Mouse (Mus musculus) retina, postnatal 7 days (tissue): ENCODE measurements around the gene Atxn10.
A peak's percentile ranks its signal among the peaks of the same experiment; 100 is the strongest.

Experiments used
- DNase-seq: peaks from one replicate; pipeline ENCODE4 v3.0.0-alpha.2; 2012; ENCODE audit warnings: low read depth, low spot score

The Atxn10 gene

DNA sequence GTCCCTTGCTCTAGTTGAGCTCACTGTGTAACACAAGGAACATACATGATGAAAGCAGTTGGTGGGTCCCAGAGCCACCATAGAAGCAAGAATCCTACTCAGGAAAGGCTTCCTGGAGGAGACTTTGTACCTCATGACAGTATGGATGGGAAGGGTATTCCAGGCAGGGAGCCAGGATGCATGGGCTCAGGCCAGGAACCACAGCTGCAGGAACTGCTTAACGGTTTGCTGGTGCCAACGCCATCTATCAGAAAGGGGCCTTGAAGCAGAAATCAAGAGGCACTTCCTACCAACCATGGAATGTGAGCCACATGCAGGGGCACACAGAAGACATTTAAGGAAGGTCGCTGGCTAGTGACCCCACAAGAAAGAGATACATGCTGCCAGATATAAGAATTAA is 138.7 kb downstream of the Atxn10 start:
- no peak for DNase-seq

DNA sequence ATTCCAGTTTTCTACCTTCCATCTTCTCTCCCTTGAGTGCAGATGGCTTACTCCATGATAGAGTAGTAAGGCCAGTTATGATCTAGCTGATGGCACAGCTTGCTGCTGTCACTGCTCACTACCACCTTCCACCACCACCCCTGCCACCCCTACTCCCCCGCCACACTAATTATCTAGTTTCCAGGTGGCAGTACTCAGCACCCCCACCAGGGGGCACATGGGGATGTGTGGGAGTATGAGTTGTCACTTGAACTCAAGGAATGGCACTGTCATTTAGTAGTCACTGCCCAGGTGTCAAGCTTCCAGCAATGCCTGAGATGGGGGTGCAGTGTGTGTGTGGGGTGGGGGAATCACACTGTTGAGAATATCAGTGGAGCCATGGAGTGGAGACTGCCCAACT is 141.5 kb downstream of the Atxn10 start:
- DNase-seq, result peak; percentile 48

DNA sequence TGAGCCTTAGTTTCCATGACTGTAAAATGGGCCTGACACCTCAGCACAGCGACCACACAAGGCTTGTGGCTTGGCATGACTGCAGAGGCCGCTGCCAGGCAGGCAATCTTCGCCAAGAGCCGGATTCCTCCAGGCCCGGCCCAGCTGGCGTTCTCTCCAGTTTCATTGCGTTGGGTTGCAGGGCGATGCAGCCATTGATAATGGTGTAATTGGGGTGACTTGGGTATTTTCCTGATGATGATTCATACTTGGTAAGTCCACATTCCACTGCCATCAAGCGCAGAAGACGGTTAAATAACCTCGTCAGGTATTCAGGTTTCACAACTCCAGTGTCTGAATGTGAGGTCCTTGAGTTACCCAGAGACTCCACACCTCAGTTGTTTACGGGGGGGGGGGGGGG is 143.3 kb downstream of the Atxn10 start:
- DNase-seq, result no peak

DNA sequence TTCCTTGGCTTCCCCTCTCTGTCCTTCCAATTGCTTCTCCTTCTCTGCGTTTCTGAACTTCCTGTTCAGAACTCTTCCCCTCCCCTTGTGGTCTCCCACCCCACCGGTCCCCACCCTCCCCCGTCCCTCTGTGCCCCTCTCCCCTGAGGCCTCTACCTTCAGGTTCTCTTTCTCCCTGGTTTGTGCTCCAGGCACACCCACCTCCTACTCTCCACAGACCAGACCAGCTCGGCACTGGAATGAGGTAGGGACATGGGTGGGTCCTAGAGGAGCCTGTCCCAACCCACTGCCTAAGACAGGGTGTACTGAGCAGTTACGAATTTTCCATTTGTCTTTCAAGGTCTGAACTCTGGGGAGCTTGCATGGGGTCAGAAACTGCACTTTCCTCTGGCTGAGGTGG is 143.9 kb downstream of the Atxn10 start:
- DNase-seq, result no peak

DNA sequence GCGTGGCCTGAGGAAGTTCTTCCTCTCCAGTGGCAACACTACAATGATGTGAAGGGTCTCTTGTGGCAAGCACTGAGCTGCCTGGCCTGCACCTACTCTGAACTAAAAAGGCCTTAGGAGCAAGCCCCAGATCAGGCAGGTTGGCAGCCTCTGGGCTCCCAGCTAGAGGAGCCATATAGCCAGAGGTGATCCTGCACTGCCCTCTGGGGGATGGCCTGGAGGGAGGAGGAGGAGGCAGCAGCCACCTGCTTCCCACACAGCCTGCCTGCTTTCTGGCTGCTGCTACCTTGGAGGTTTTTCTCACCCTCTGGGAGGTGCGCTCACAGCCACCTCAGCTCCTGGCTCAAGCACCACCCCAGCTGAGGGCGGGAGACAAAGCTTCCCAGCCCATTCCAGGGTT is 144.6 kb downstream of the Atxn10 start:
- DNase-seq, result no peak

DNA sequence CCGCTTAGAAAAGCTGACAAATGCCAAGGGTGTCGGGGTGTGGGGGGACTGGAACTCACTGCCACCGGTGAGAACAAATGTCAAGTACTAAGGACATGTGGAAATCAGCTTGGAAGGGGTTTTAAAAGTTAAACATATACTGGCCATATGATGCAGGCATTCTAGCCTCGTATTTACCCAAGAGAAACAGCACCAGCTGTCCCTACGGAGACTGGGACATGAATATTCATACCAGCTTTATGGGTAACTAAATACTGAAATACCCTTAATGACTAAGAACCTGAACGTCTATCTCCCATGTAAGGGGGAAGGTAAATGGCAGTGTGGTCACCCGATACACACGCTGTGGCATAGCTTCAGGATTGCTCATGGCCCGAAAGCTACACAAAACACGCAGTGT is 152.9 kb downstream of the Atxn10 start:
- DNase-seq, result no peak

DNA sequence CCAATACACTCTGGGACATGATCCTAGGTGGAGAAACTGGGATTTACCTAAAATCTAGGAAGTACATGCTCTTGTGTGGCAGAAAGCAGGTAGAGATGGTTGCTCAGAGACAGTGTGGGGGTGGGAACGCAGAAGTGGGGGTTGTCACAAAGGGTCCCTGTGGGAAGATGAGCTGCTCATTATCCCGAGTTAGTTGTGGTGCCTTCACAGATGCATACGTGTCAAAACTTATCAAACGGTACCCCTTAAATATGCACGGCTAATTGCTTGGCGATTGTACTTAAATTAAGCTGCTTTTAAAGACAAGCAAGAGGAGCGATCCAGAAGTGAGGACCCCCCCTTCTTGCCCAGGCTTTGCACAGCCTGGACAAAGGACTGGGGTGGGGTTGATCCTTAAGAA is 153.7 kb downstream of the Atxn10 start:
- no peak for DNase-seq

DNA sequence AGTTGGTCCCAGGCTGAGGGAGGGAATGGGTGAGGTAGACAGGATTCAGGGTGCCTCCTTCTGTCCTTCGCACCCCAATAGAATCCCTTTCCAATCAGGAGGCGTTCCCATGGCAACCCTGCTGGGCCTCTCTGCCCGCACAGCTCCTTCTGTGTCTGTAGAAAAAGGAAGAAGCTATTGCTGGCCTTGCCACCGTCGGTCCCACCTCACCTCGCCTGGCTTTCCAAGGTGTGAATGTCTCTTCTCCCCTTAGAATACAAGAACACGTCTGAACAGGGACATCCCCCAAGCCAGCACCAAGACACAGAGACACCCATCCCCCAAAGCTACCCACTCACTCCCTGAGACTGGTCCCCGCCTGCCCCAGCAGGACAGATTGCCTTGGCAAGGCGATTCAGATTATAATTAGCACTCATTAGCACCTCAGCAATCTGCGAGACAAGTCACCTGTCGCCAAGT is 158.1 kb downstream of the Atxn10 start:
- no peak for DNase-seq

DNA sequence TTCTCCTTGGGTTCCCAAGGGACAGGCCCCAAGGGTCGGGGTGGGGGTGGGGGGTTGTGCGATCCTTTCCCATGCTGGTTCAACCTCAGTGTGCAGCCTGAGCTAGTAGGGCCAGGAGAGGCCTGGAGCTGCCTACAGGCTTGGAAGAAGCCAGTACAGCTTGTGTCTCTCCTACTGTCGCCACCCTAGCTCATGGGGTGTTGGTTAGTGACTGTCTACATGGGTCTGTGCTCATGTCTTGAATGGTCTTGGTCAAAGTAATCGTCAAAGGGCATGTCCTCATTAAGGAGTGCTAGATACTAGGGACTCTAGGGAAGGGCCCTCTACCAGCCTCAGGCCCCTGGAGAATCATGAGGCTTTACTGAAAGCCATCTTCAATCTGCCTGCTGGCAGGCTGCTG is 161.5 kb downstream of the Atxn10 start:
- DNase-seq, result no peak

DNA sequence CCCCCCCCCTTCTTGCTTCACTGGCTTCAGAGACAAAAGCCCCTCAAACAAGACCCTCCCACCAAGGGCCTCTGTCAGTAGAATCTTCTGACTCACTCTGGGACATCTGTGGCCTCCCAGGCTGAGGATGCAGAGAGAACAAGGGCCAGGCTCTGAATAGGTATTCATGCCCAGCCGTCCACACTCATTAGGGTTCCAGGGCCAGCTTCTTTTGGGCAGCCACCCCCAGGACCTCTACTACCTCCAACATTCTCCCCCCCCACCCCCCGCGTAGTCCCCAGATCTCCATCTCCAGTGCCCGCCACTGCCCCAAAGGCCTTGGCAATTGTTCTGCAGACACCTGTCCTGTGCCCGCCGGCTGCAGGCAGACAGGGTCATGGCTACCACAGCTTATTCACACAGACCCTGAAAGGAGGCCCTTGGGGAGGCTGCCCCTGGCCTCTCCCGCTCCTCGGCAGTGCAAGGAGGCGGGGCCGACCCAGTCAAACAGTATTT is 162.0 kb downstream of the Atxn10 start:
- no peak for DNase-seq

DNA sequence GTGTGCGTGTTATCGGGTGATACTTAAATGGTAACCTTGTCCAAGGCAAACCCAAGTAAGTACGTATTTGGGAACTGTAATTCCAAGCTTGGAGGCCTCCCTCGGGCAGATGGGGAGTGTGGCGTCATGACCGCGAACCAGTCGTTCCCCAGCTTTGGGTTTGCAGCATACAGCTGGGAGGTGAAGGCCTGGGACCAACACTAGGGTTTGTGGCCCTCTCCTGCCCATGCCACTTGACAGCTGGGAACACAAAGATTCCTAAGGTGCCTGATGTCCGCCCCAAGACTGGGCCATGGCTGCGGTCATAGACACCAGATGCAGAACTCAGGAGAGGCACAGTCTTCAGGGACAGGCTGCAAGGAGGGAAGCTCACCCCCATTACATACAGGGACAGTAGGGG is 164.2 kb downstream of the Atxn10 start:
- no peak for DNase-seq

DNA sequence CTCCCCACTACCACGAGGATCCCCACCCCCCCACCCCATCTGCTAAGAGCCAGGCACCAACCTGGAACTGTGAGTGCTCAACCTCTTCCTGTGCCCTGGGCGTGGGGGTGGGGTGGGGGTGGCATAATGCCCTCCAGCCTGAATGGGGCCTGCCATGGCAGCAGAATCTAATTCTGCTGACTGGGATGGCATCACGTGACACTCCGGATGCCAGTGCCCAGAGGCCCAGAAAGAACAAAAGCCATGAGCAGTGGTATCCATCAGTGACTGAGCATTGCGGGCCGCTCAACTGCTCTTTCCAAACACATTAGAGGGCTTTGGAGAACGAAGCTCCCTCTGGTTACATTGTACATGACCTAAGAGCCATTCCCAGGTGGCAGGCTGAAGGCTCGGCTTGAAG is 167.1 kb downstream of the Atxn10 start, which contains the start of gene 7530416G11Rik:
TSS of gene 7530416G11Rik (minus strand) at position 101 of the 400 bp plus-strand sequence.
- no peak for DNase-seq

DNA sequence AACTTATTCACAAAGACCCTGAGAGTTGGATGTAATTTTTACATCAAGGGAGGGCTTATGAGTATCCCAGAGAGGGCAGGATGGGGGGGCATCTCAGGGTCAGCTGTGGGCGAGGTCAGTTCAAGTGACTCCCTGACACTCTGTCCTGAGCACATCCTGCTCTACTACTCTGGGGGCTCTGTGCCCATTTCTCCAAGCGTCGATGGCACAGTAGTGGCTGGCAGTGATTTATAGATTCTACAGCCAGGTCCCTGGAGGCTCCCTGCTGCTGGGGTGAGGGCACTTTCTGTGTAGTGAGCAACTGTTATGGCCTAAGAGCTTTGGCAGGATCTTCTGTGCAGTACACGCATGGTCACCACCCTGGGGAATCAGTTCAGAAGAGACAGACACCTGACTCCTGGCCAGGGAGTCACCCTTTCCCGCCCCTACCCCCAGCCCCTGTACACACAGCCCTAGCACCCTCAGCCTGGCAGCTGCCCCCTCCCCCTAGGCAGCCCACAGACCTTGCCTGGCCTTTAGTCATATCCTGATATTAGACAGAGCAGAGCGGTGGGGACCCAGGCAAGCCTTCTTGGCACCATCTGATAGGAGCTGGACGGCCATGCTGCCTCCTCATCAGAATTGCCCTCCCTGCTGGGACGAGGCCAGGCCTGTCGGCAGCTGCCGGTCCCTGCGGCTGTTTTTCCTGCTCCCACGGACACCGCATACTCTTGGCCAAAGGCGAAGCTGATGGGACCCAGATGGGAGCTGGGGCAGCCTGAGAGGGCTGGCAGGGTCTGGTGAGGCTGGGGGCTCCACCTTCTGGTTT is 169.3 kb downstream of the Atxn10 start:
- no peak for DNase-seq

DNA sequence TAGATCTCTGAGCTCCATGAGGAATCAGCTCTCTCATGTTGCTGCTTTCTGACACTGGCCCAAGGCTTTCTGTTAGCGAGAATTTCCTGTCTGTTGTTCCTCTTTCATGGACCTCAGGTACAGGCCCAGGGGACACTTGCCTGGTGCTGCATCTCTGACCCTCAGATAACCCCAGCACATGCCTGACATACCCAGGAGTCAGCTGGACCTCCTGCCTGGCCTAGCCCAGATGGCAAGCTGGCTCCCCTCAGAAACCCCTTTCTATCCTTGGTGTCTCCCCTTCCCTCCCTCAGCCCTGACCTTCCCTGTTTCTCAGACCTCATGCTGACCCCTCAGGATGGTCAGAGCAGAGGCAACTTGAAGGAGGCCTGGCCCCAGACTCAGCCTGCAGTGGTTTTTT is 170.6 kb downstream of the Atxn10 start:
- no peak for DNase-seq

DNA sequence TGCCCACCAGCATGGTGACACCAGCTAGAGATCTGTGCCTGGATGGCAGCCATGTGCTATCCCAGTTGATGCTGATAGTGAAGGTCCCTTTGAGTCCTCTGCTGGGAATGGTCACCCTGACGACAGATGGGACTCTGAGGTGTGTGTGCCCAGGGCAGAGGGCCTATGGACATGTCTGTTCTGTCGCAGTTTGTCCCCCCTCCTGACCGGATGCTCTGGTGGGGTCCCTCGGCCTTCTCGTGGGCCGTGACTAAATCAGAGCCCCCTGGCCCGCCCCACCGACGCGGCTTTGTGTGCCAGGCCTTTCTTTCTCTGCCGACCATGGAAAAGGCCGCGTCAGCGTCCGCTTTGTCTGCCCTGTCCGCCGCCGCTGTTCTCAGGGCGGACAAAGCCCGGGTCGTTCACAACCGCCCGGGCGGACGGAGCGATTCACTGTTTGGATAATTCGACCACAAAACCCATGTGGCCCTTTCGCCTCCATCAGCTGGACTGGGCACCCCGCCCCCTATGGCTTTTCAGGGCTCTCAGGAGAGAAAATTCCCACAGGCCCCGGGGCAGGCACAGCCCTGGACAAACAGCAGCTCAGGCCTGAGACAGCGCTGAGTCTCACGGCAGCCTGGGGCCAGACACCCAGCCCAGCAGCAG is 171.4 kb downstream of the Atxn10 start:
- no peak for DNase-seq
